Mouse (Mus musculus) forebrain, embryonic 11.5 days (tissue): ENCODE results near the gene Kif3b. TPM values are rescaled to one million over a fixed set of nuclear protein-coding genes. Genes with fewer than 3 reads are reported as not detected.
"Not testable (repeated sequence)": the region's sequence is repeated elsewhere in the genome, so short reads cannot be mapped to it uniquely, and the experiment has no call there.

Experiments
- ATAC-seq: fragments of 200-750 bp; cut with Nextera tagmentation; replicated peaks from 2 replicates; pipeline ENCODE4 v1.8.0; 2017; ENCODE audit warnings: moderate TSS enrichment; ENCODE audit not compliant: low FRiP score
- DNase-seq: peaks from one replicate; pipeline ENCODE4 v3.0.0-alpha.2; 2017; ENCODE audit warnings: low spot score
- H3K27ac ChIP-seq: fragments of 300-500 bp; sonication (generic); 2 replicates; pipeline ENCODE4 v1.5.1; 2014; ENCODE audit warnings: low read depth, low read length
- H3K27me3 ChIP-seq: fragments of 300-500 bp; sonication (generic); 2 replicates; pipeline ENCODE4 v1.6.1; 2014; ENCODE audit warnings: mild to moderate bottlenecking, low read length, mixed read lengths; ENCODE audit not compliant: control insufficient read depth, insufficient read depth
- H3K36me3 ChIP-seq: fragments of 300-500 bp; sonication (generic); 2 replicates; pipeline ENCODE4 v1.6.1; 2014; ENCODE audit warnings: mild to moderate bottlenecking, low read length, moderate library complexity, mixed read lengths; ENCODE audit not compliant: control insufficient read depth, insufficient read depth
- H3K4me1 ChIP-seq: fragments of 300-500 bp; sonication (generic); replicated peaks from 2 replicates; pipeline ENCODE4 v1.6.1; 2014; ENCODE audit warnings: low read length, mixed read lengths; ENCODE audit not compliant: control insufficient read depth, insufficient read depth
- H3K4me2 ChIP-seq: fragments of 300-500 bp; sonication (generic); 2 replicates; pipeline ENCODE4 v1.6.1; 2014; ENCODE audit warnings: low read depth, mild to moderate bottlenecking, low read length, moderate library complexity, mixed read lengths; ENCODE audit not compliant: severe bottlenecking
- H3K4me3 ChIP-seq: fragments of 300-500 bp; sonication (generic); 2 replicates; pipeline ENCODE4 v1.5.1; 2014; ENCODE audit warnings: low read depth, low read length
- H3K9ac ChIP-seq: fragments of 300-500 bp; sonication (generic); 2 replicates; pipeline ENCODE4 v1.6.1; 2014; ENCODE audit warnings: low read length
- H3K9me3 ChIP-seq: fragments of 300-500 bp; sonication (generic); 2 replicates; pipeline ENCODE4 v1.6.1; 2016; ENCODE audit warnings: low read length, mixed read lengths; ENCODE audit not compliant: control insufficient read depth
- WGBS: fragments of 180-500 bp; shearing (Covaris S2); extraction: QIAGEN DNeasy Blood & Tissue Kit; methylation state at CpG from one replicate; pipeline ENCODE4 v1.1.7; 2014; 5-methylcytosine and 5-hydroxymethylcytosine counted together
- polyA plus RNA-seq: library from polyadenylated mRNA; unstranded; fragments of >200 nt; fragmentation: Nextera tagmentation; extraction: Ambion mirVana; gene quantifications from 2 replicates; pipeline ENCODE4 v1.2.1, GENCODE M21; 2014

The Kif3b gene
- polyA plus RNA-seq, 1 experiment from 2014 or later = 7.1 TPM

GRCm38 (mm10) chr2:153364531-153364930, 73.3 kb downstream of the Kif3b start:
- H3K27me3 ChIP-seq, DNase-seq, H3K4me3 ChIP-seq, H3K9ac ChIP-seq, H3K4me2 ChIP-seq, H3K9me3 ChIP-seq, ATAC-seq, H3K27ac ChIP-seq, H3K4me1 ChIP-seq, H3K36me3 ChIP-seq: not testable (repeated sequence)
- WGBS = 94% methylated on average over 14 of the region's 14 CpGs

GRCm38 (mm10) chr2:153370871-153371270, 79.7 kb downstream of the Kif3b start:
- Histone ChIP-seq H3K27me3 (no peaks in the 10 kb centered on the region), H3K9ac (no peak overlapping the region), H3K4me3 (no peak overlapping the region), H3K4me1 (no peaks in the 10 kb centered on the region), H3K27ac (no peak overlapping the region), H3K9me3 (no peaks in the 10 kb centered on the region), H3K4me2 (no peak overlapping the region), H3K36me3 (peaks cover 9% of the 10 kb centered on the region; the same call in 1 of the 2 replicates)
- DNase-seq (no peak), ATAC-seq (no peak)

- no peak for DNase-seq
- no peak overlapping the region for H3K4me2 ChIP-seq
- H3K27ac ChIP-seq = no peak overlapping the region
- no peaks in the 10 kb centered on the region for H3K9me3 ChIP-seq
- no peaks in the 10 kb centered on the region for H3K4me1 ChIP-seq
- 91% methylated on average over 2 of the region's 2 CpGs for WGBS
- H3K36me3 ChIP-seq = no peaks in the 10 kb centered on the region
- H3K4me3 ChIP-seq = no peak overlapping the region
- H3K27me3 ChIP-seq = no peaks in the 10 kb centered on the region
- H3K9ac ChIP-seq = no peak overlapping the region
- no peak for ATAC-seq
Measured at GRCm38 (mm10) chr2:153375380-153375779, 84.2 kb downstream of the Kif3b start.

- no peaks in the 10 kb centered on the region for H3K27me3 ChIP-seq
- H3K4me1 ChIP-seq = no peaks in the 10 kb centered on the region
- DNase-seq (no peak), ATAC-seq (no peak)
- H3K27ac ChIP-seq = no peak overlapping the region
- H3K4me2 ChIP-seq = no peak overlapping the region
- no peaks in the 10 kb centered on the region; the same call in 1 of the 2 replicates for H3K36me3 ChIP-seq
- no peak overlapping the region for H3K4me3 ChIP-seq
- no peak overlapping the region for H3K9ac ChIP-seq
- 98% methylated on average over 1 of the region's 1 CpGs for WGBS
- H3K9me3 ChIP-seq = no peaks in the 10 kb centered on the region
Measured at GRCm38 (mm10) chr2:153380479-153380878, 89.3 kb downstream of the Kif3b start.

Other genes starting within 250 kb of the Kif3b start
- 0.99 and 1.3 TPM in 2 replicates for gene Ccm2l, start 225.5 kb upstream of the Kif3b start, polyA plus RNA-seq
- 1.8 TPM in 2 replicates for gene Hck, start 182.9 kb upstream of the Kif3b start, polyA plus RNA-seq
- 71.8 and 79.4 TPM in 2 replicates for gene Tm9sf4, start 130.1 kb upstream of the Kif3b start, polyA plus RNA-seq
- 4.8 and 5.6 TPM in 2 replicates for gene Tspyl3, start 66.0 kb upstream of the Kif3b start, polyA plus RNA-seq
- gene Plagl2, start 50.0 kb upstream of the Kif3b start, polyA plus RNA-seq = 37.4 and 40.4 TPM in 2 replicates
- 7.2 and 8.1 TPM in 2 replicates for gene Pofut1, start 49.9 kb upstream of the Kif3b start, polyA plus RNA-seq
- 25.4 TPM in 2 replicates for gene Asxl1, start 54.4 kb downstream of the Kif3b start, polyA plus RNA-seq
- gene 4930404H24Rik, start 201.4 kb downstream of the Kif3b start, polyA plus RNA-seq = not detected in 2 replicates
- gene Nol4l, start 238.6 kb downstream of the Kif3b start, polyA plus RNA-seq = 25.6 and 26.2 TPM in 2 replicates